Mouse (Mus musculus): ENCODE data around the gene Mitf. TPM values are rescaled to one million over a fixed set of nuclear protein-coding genes. Genes with fewer than 3 reads are reported as not detected.

Mitf gene
- total RNA-seq, 2 experiments from 2014 or later: 54.0 to 58.1 TPM

DNA sequence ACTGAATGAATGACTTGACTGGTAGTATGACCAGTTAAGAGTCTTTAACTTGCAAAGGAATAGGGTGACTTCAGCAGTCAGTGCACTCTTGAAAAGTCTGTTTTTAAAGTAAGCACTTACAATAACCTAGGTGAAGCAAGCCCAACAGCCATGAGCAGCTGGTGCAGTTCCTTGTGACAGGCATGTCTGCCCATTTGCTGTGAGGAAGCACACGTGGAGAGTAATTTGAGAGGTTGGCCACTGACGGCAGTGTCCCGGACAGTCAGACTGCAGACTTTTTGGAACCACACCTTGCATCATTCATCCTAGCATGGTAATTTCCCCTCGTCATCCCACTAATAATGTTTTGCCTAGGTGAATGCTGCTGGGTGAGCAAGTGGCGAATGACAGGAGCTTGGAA lies 12.1 kb downstream of the Mitf start:
- DNase-seq: no peak
- intact Hi-C loops (cut with DNase I): no loop called here

DNA sequence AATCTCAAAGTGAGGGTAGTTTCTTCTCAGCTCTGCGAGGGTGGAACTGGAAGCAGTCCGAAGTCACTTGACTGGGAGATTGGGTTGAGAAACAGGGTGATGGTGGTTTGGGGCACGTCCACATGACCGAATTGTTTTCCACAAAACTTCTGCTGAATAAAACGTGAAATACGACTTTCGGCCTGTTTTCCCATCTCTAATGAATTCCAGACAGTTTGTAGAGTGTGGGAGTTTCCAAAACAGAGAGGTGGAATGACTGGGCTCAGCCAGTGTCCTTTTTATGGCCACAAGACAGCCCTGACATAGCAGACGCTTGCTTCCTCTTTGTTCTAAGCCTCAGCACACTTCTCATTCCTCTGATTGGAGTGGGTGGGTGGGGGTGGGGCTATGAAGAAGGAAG lies 13.7 kb downstream of the Mitf start:
- DNase-seq: peak; percentile 10 to 20
- intact Hi-C loops (cut with DNase I): no loop called here

DNA sequence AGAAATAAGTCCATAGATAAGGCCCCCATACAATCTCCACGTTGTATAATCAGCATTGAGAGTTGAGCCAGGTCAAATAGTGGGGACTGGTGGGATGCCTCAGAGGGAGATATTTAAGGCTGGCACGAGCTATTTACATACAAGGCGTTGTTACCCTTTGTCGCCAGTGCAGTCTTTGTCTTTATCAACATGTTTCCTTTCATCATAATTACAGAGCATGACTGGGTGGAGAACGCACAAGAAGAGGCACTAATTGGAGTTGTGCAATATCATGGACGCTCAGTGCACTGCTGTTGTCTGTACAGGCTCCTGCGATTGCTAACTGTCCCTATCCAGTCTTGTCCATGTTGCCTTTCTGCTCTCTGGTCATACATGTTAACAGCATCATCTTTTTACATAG lies 15.0 kb downstream of the Mitf start:
- no peak for DNase-seq
- intact Hi-C loops (cut with DNase I): no loop called here

DNA sequence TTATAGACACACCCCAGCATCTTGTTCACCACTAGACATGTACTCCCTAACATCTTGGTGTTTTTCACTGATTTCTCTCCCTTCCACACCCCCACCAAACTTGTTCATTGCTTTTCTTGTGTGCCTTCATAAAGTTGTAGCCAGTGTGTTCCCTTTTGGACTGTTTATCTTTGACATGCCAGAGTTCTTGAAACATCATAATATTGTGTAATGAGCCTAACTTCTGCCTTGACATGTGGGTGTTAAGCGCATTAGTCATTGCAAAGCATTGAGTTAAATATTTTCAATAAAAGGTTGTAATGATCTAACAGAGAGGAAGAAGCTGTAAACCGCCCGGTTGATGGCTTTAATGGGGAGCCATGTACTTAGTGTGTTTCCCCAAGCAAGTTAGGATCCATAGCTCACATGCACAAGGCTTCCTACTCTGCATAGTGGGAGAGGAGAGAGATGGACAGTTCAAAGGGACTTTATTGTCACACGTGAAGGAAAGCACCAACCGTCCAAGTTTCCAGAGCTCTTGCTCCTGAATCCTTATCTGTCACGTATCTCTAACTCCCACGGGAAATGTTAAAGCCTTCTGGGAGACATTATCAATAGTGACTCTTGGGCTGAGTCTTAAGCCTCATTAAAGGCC lies 19.9 kb downstream of the Mitf start:
- DNase-seq: no peak
- intact Hi-C loops (cut with DNase I): no loop called here

DNA sequence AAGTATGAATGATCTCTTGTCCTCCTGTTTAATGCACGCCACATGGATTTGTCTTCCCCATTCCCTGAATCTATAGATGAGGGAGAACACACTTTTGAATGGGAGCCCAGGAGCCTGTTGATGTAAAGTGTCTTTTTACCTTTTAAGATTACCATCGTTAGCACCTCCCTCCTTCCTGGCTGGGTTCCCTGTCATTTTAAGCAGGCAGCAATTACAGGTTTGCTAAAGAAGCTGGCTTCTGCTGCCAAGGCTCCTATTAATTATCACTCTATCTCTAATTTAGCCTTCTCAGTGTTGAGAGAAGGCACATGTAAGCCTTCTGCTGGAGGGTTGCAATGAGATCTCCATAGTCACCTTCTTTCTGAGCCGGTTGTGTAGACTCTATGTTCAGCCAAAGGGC lies 21.2 kb downstream of the Mitf start:
- intact Hi-C loops (cut with DNase I): no loop called here
- DNase-seq: no peak

DNA sequence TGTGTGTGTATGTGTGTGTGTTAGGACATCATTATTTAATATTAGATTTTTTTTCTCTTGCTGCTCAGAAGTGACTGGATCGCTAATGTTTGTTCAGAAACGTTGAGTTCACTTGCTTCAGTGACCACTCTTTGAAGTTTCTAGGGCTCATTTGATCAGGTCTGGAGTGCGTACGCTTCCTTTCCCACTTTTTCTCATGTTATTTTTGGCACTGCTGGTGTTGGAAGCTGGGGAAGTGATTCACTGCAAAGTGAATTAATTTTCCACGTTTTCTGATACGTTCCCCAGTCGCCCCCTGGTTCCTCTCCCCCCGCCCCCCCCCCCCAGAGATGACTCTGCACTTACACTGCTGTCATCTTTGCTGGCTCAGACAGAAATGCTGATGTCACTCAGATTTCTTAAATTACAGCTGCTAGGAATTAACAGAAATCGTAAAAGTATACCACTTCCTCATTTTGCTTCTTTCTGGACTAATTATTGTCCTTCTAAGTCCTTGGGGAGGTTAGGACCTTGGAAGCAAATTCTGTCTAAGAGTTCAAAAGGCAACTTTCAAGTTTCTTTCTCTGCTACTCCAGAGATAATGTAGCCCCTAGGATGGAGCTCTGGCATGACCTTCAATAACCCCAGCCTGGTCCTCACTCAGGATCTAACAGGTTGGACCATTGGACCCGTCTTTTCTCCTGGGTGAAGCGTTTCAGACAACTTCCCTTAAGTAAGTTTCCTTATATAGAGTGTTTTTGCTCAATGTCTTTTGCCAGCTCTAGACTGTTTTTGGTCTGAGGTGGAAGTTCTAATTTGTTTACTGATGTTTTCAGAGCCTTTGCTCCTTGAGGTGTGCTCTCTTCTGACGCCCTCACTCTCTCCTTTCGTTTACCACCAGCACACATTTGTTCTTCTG lies 22.2 kb downstream of the Mitf start:
- peak; percentile 28 to 32 for DNase-seq

DNA sequence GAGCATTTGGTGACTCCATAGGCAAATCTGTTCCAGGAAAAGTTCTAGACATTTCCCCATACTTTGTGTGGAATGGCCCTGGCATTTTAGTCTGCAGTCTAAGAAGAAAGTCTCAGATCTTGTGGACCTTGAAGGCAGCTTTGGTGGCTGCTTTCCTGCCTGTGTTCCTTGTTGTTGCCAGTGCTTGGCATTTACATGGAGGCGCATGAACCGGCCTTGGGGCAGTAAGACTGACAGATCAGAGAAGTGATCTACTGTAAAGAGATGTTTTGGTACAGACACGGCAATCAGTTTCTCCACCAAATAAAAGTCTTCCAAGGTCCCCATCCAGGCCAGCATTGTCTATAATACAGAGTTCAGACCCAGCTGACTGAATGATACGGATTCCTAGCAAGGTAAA lies 25.6 kb downstream of the Mitf start:
- DNase-seq: no peak

More for the DNA sequence above, 22.2 kb downstream of the Mitf start:
- intact Hi-C loops (cut with DNase I): no loop called here

DNA sequence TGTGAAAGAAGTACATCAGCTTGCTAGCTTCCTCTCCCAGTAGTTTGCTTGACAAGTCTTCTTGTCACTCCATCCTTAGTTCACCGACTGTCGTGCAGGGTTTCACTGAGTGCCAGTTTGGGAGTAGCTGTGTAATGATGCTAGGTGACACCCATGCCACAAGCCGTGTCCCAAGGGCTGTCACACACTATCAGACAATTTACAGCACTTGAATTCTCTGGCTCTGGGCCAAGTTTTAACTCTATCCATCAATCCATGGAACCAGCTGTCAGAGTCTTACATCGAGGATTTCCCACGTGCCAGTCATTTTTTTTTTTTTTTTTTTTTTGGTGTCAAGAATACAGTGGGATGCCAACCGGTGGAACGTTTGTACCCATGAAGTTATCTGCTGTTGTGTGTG lies 29.3 kb downstream of the Mitf start:
- peak; percentile 23 to 24 for DNase-seq
- intact Hi-C loops (cut with DNase I): no loop called here

More for the DNA sequence above, 25.6 kb downstream of the Mitf start:
- intact Hi-C loops (cut with DNase I): no loop called here

DNA sequence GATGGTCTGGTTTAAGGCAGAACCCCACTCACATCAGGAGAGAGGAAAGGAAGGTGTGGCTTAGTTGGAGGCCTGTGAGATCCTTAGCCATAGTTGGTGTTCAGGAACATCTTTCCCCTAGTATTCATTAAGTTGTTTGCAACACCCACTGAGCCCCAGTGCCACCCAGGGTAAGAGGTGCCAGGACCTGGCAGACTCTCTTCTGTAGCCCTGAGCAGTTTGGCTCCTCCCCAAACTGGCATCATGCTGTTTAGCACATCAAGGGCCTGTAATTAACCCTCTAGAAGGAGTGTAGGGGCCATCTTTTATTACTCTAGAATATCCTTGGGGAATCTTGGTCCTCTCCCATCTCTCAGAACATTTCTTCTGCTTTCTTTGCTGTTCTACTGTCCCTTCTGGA lies 30.9 kb downstream of the Mitf start:
- DNase-seq: peak; percentile 50 to 54
- intact Hi-C loops (cut with DNase I): no loop called here

DNA sequence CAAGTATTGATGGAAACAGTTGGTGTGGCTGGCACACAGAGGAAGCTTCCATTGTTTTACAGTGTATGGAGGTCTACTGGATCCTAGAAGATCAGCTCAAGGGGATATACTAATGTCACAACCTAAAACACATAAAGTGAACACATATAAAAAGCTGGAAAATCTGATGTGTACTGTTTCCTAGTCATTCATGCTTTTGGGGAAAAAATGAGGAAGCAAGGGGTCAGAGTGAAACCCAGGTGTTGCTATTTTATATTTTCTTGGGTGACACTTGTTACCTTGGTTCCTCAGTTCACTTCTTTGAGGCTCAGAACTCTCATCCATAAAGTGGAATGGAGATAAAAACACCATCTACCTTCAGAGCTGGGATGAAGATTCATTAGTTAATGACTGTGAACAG lies 32.7 kb downstream of the Mitf start:
- intact Hi-C loops (cut with DNase I): no loop called here

DNA sequence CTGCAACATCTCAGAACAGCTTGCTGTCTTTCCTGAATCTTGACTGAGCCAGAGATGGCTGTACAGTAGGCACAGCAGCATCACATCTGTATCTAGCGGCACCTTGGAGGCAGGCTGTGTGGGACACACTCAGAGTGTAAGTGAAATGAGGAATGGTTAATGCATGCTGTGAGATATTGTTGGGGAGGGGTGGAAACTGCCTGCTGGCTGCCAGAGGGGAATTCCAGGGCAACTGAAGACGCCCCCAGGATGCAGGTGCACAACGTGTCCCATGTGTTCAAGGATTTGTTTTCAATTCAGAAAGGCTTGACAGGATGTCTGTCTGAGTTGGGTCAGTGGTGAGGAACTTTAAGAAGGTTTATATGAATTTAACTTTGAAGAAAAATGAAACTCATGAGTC lies 37.3 kb downstream of the Mitf start:
- intact Hi-C loops (cut with DNase I): no loop called here
- no peak for DNase-seq

More for the DNA sequence above, 32.7 kb downstream of the Mitf start:
- no peak for DNase-seq

DNA sequence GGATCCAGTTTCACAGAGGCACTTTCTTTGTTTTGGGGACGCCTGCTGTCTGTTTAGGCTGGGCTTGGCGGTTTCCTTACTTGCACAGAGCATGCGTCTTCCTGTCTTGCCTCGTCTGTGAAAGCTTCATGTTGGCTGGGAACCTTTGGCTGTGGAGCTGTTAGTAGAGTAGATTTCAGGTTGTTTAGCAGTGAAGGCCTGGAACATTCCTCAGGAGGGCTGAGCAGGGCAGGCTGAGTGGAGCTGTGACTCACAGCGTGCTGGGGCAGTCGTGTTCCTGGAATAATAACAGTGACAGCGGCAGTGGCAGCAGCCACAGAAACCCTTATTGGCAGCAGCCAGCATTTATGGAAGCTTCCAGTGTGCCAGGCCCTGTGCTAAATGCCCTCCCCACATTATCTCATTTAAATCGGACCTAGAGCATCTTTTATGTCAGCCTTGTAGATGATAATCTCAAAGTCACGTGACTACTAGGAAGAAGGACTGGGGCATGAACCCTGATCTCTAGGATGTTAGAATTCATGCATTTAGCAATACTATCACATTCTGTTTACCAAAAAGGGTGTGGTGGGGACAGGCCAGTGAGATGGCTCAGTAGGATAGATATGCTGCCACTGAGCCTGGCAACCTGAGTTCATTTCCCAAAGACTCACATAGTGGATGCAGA lies 41.5 kb downstream of the Mitf start:
- intact Hi-C loops (cut with DNase I): no loop called here
- DNase-seq: peak; percentile 38 to 41

DNA sequence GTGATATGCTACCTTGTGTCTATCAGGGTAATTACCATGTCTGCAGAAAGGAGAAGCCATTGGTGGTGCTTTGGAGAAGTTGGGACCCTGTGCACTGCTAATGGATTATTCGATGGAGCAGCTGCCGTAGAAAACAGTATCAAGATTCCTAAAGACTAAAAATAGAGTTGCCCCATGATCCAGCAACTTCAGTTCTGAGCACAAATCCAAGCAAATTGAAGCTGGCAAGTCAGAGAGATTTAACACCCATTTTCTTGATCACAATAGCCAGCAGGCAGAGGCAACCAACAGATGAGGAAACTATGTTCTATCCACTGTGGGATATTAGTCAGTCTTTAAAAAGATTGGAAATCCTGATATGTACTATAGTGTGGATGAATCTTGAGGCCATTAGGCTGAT lies 47.4 kb downstream of the Mitf start:
- peak; percentile 28 to 53 for DNase-seq
- intact Hi-C loops (cut with DNase I): no loop called here

DNA sequence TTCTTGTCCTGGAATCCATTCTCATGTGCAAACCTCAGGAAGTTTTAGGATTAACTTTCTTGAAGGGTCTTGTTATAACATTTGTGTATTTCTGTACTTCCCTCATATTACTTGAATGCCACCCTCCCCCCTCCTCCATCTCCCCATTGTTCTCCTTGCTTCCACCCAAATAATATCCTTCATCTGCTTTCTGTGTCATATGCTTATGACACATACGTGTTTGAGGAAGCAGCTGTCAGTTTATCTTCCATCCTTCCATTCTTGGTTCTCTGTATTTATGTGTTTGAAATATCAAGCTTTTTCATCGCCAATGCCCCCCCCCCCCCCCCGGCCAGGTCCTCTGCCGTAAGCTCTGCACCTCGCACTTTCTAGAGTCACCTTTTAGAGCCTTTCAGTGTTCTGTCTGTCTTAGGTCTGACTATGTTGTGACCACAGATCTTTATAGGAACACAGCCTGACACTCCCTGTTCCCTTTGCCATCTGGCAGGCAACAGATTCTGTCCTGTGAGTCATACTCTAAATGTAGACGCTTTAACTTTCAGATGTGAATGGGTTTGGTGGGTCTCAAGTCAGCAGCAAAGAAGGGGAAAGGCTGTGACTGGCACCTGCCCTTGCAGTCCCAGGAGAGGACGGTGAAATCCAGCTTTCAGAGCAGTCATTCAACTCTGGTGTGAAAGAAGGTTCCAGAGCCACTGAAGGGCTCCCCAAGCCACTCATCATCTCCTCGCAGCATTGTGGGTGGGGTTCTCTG lies 48.7 kb downstream of the Mitf start:
- intact Hi-C loops (cut with DNase I): loop anchor here (5.0 kb wide), 3 partner anchors 48 to 147 kb away; partner anchors contain the start of gene Mitf
- DNase-seq: peak; percentile 59 to 71

DNA sequence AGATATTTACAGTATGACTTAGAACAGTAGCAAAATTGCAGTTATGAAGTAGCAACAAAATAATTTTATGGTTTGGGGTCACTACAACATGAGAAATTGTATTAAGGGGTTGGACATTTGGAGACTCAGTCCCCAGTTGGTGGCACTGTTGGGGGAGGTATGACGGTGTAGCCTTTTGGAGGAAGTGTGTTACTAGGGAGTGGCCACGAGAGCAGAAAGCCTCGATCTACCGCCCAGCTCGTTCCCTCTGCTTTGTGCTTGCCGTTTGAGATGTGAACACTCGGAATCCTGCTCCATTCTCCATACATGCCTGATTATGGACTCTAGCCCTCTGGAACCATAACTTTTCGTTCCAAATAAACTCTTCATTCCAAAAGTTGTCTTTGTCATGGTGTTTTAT lies 49.6 kb downstream of the Mitf start:
- intact Hi-C loops (cut with DNase I): loop anchor here (5.0 kb wide), 3 partner anchors 49 to 146 kb away; partner anchors contain the start of gene Mitf
- DNase-seq: no peak

DNA sequence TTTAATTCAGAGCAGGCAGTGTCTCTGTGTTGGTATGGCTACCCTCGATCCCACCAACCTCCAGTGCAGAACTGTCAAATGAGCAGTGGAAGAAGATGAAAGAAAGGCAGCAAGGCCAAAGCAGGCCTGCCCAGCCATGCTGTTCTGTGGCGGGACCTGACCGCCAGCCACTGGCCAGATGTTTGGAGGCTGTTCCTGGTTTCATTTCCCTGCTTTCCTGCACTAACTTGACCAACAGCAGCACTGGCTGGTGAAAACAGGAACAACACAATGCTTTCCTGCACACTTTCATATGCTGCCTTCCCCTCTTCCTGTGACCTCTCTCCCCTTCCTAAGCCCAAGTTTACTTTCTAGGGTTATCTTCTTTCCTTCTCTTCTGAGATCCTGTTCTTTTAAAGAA lies 50.8 kb downstream of the Mitf start:
- peak; percentile 50 to 57 for DNase-seq
- intact Hi-C loops (cut with DNase I): loop anchor here (5.0 kb wide), 3 partner anchors 50 to 145 kb away; partner anchors contain the start of gene Mitf

DNA sequence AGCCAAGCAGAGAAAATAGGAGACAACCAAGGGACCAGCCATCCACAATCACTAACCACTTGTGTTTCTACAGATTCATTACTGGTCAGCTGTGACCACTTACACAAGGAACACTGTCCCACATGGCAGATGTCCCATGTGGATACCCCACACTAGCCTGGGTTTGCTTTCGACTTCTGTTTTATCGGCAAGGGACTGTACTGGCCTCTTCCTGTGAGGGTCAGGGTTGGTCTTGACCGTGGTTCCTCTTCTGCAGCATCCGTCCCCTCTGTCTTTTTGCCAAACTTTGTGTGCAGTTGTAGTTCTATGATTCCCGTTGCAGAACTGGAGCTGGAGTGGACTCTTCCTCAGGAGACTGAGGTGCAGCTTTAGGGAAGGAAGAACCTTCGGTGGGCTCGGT lies 59.7 kb downstream of the Mitf start:
- intact Hi-C loops (cut with DNase I): no loop called here
- no peak for DNase-seq

DNA sequence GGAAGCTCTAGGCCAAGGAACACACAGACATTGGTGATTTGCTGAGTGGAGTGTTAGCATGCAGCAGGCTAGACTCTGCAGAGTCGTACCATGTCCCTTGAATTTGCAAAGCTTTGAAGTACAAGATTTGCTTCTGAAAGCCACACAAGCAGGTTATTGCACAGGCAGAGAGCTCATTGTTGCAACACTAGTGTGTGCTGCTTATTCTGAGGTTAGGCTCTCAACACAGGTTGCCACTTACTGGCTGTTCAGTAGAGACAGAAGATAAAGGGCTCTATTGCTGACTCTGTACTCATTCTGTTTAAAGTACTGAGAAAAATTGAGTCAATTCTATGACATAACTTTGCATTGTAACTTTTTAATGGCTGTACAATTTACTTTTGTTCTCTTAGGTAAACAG lies 61.2 kb downstream of the Mitf start:
- intact Hi-C loops (cut with DNase I): no loop called here
- DNase-seq: no peak

DNA sequence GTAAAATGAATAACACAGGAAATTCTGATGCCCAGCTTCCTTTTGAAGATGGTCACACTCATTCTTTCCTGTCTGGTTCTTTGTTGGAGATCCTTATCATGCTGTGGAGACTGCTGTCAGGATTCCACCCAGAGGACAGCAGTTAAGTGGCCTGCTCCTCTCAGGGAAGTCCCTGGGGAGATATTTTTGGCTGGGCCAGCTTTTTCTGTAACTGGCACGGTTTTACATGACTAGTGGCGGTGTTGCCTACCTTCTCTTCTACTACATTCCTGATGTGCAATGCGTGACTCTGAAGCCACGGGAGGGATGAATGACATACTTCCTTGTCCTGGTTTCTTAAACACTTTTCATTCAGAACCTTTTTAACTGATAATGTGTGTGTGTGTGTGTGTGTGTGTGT lies 63.1 kb downstream of the Mitf start:
- intact Hi-C loops (cut with DNase I): no loop called here
- DNase-seq: no peak

DNA sequence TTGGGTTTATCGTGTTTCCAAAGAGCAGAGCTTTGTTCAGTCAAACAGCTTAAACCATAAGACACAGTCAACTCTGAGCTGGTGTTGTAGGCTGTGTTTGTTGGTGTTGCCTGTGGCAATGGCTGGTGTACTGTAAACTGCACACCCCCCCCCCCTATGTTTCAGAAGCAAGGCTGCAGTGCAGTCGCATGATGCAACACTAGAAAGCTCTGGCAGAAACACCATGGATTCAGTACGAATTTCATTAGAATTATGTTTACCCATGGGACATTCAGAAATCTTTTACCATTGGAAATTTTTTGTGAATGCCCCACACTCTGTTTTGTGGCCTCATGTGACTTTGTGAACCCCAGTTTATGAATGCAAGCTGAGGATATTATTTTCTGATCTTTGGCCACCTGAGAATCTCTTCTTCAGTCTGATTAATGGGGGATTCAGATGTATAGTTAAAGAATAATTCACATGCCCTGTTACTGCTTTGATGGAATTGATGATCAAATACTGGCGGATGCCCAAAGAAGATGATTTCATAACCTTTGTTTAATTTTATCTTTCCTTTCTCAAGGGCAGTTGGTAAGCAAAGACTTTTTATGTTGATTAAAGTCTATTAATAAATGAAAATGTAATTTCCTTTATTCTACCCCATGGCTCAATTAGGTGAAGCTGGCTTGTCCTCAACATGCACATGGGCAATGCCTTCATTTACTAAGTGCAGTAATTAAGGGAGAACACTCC lies 64.6 kb downstream of the Mitf start:
- intact Hi-C loops (cut with DNase I): no loop called here
- no peak for DNase-seq

All from heart, postnatal 10 days (tissue).